Mouse (Mus musculus): ENCODE measurements around the gene Tmem44.
"Not testable (repeated sequence)": the region's sequence is repeated elsewhere in the genome, so short reads cannot be mapped to it uniquely, and the experiment has no call there.

Tmem44 gene

GRCm38 (mm10) chr16:30497307-30497706, 53.3 kb downstream of the Tmem44 start:
- no peak for DNase-seq (ENCODE audit: extremely low read depth, low read depth)

DNA sequence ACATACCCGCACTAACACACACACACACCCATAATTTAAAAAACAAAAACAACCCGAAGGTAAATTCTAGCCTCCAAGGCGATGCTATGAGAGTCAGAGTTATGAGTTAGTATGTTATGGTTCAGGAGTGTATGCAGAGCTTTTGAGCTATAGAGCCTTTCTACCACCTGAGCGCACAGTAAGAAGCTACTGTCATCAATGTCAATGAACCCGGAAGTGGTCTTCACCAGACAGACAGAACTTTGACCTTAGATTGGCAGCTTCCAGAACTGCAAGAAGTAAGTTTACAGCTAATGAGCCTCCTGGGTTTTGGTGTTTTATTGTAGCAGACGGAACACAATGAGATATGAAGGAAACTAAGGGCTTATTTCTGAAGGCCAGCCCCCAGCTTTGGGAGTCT, 55.8 kb downstream of the Tmem44 start:
- DNase-seq (ENCODE audit: extremely low read depth, low read depth), result no peak

DNA sequence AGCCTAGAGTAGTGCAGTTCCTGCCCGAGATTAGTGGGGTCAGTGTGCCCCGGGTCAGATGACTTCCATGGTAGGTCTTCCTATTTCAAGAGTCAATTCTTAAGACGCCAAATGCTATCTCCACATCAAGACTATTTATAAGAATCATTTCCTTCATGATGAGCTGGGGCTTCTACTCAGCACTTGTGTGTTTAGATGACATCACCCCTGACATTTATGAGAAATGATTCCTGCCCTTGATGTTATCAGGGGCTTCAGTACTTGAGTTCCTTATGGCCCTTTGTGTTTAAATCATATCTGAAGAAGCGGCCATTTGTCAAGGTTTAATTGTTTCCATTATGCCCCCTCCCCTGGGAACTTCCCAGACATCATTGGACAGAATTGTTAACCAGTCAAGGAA, 58.9 kb downstream of the Tmem44 start:
- no peak for DNase-seq (ENCODE audit: extremely low read depth, low read depth)

GRCm38 (mm10) chr16:30490791-30491190, 59.9 kb downstream of the Tmem44 start:
- no peak for DNase-seq (ENCODE audit: extremely low read depth, low read depth)

DNA sequence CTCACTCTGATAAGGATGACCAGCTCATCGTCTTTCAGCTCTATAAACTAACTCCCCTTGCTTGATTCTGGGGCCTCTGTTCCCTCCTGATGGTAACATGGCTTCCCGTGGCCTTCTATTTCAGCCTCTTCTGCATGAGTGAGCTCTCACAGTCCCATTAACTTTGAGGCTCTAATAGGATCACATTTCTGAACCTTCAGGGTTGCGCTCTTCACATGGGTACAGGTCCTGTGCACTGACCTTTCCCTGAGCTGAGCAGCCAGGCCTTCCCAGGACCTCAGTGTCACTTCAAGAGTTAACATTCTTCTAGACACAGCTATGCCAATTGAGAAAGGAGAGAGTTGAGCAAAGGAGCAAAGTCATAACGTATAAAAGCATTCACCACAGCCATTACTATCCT, 60.3 kb downstream of the Tmem44 start:
- DNase-seq (ENCODE audit: extremely low read depth, low read depth), result no peak

GRCm38 (mm10) chr16:30489662-30490061, 61.0 kb downstream of the Tmem44 start:
- DNase-seq (ENCODE audit: extremely low read depth, low read depth), result no peak

DNA sequence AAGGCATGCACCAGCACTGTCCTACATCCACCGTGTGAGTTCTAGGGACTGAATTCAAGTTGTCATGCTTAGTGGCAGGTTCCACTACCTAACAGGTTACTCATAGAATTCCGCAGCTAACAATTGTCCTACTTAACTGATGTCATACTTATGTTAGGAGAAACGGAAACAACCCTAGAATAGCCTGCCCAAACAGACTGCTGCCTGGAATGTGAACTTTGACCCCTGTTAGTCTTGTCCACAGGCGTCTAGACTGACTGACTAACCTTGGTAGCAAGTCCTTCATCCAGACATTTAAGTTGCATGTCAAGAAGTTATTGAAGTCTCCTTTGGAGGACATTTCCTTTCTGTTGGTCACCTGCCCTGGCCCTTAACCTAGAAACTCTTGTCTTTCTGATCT, 64.1 kb downstream of the Tmem44 start:
- DNase-seq (ENCODE audit: extremely low read depth, low read depth), result no peak

DNA sequence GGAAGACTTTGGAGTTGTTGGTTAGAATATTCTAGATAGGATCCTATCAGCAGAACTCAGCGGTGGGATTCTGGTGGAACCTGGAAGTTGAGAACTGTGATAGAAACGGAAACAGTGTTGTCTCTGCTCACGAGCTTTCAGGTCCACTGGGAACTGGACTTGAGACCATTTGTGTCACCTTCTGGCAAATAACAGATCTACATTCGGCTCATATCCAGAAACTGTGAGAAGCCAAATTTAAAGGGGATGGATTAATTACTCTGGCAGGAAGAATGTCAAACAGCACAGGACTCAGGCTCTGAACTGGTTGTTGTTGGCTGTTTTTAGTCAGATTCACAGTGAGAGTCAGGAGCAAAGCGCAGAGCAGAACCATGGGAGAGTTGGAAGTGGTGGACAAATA, 72.9 kb downstream of the Tmem44 start:
- DNase-seq (ENCODE audit: extremely low read depth, low read depth), result no peak

GRCm38 (mm10) chr16:30477006-30477405, 73.6 kb downstream of the Tmem44 start:
- DNase-seq (ENCODE audit: extremely low read depth, low read depth), result no peak

- DNase-seq (ENCODE audit: extremely low read depth, low read depth), result no peak
Measured at GRCm38 (mm10) chr16:30475633-30476461, 74.8 kb downstream of the Tmem44 start.

- DNase-seq (ENCODE audit: extremely low read depth, low read depth), result no peak
Measured at GRCm38 (mm10) chr16:30472447-30472846, 78.2 kb downstream of the Tmem44 start.

GRCm38 (mm10) chr16:30471912-30472311, 78.7 kb downstream of the Tmem44 start:
- no peak for DNase-seq (ENCODE audit: extremely low read depth, low read depth)

- peak; percentile 61 for DNase-seq (ENCODE audit: extremely low read depth, low read depth)
Measured at GRCm38 (mm10) chr16:30468944-30469343, 81.7 kb downstream of the Tmem44 start.

- DNase-seq (ENCODE audit: extremely low read depth, low read depth), result no peak
Measured at GRCm38 (mm10) chr16:30465680-30466298, 84.9 kb downstream of the Tmem44 start.

DNA sequence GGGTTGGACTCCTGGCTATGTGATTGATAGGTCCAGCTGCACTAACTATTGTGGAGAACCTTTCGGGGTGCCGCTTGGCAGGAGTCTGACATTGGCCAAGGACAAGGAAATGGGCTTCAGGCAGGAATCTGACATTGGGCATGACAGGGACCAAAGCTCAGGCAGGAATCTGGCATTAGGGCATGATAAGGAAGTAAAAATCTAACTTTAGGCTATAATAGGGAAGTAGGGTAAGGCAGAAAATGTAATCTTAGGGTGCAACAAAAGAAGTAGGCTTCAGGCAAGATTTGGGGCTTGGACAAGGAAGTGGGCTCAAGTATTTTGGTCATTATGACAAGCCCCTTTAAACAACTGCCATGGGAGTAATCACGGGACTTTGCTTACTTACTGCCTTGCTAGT, 85.9 kb downstream of the Tmem44 start:
- DNase-seq (ENCODE audit: extremely low read depth, low read depth), result not testable (repeated sequence)
